Mouse (Mus musculus) lung, embryonic 14.5 days (tissue): ENCODE data around the gene Rbm19. TPM values are rescaled to one million over a fixed set of nuclear protein-coding genes. Genes with fewer than 3 reads are reported as not detected.

Experiments
- ATAC-seq: fragments of 200-750 bp; cut with Nextera tagmentation; 2 replicates; pipeline ENCODE4 v1.8.0; 2017; ENCODE audit warnings: mild to moderate bottlenecking, moderate TSS enrichment, moderate library complexity; ENCODE audit not compliant: insufficient read depth
- DNase-seq: peaks from one replicate; pipeline ENCODE4 v3.0.0-alpha.2; 2015
- H3K27ac ChIP-seq: fragments of 300-500 bp; sonication (generic); 2 replicates; pipeline ENCODE4 v1.5.1; 2014; ENCODE audit warnings: low read depth, mild to moderate bottlenecking, moderate library complexity
- H3K27me3 ChIP-seq: fragments of 300-500 bp; sonication (generic); 2 replicates; pipeline ENCODE4 v1.6.1; 2014; ENCODE audit warnings: low read length, control low read depth; ENCODE audit not compliant: insufficient read depth
- H3K36me3 ChIP-seq: fragments of 300-500 bp; sonication (generic); 2 replicates; pipeline ENCODE4 v1.6.1; 2014; ENCODE audit warnings: control low read depth; ENCODE audit not compliant: insufficient read depth
- H3K4me1 ChIP-seq: fragments of 300-500 bp; sonication (generic); 2 replicates; pipeline ENCODE4 v1.6.1; 2014; ENCODE audit warnings: antibody characterized with exemption, control low read depth; ENCODE audit not compliant: insufficient read depth
- H3K4me2 ChIP-seq: fragments of 300-500 bp; sonication (generic); 2 replicates; pipeline ENCODE4 v1.6.1; 2014; ENCODE audit warnings: mild to moderate bottlenecking
- H3K4me3 ChIP-seq: fragments of 300-500 bp; sonication (generic); 2 replicates; pipeline ENCODE4 v1.5.1; 2014; ENCODE audit warnings: low read depth, low read length
- H3K9ac ChIP-seq: fragments of 300-500 bp; sonication (generic); 2 replicates; pipeline ENCODE4 v1.6.1; 2014
- H3K9me3 ChIP-seq: fragments of 300-500 bp; sonication (generic); 2 replicates; pipeline ENCODE4 v1.6.1; 2016; ENCODE audit warnings: low read depth, low read length, control low read depth
- CTCF ChIP-seq: IDR thresholded peaks from 2 replicates; pipeline ENCODE4 v1.5.1; 2016; ENCODE audit warnings: antibody characterized with exemption, low read depth
- WGBS: fragments of 180-500 bp; shearing (Covaris S2); extraction: QIAGEN DNeasy Blood & Tissue Kit; methylation state at CpG from one replicate; pipeline ENCODE4 v1.1.7; 2014; 5-methylcytosine and 5-hydroxymethylcytosine counted together
- polyA plus RNA-seq: library from polyadenylated mRNA; unstranded; fragments of >200 nt; fragmentation: Nextera tagmentation; extraction: Ambion mirVana; gene quantifications from 2 replicates; pipeline ENCODE4 v1.2.1, GENCODE M21; 2014

The Rbm19 gene
- polyA plus RNA-seq, 1 experiment from 2014 or later = 23.0 TPM

DNA sequence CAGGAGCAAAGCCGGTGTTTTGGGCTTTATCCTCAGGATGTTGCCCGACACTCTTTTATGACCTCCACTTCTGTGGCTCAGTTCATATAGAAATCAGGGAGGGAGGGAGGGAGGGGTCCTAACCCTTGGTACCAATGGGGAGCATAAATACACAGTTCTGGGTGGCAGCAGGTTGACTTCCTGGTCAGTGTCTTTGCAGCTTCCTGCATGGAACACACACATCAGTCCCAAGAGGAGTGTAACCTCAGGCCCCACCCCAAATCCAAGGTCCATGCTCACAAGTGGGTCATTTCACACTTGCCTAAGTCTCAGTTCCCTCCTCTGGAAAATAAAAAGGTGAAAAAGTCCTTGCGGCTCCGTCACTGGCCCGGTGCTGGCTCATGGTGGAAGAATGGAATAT lies 129.1 kb downstream of the Rbm19 start:
- H3K4me3 ChIP-seq = no peak overlapping the region
- no peaks in the 10 kb centered on the region for H3K9me3 ChIP-seq
- no peaks in the 10 kb centered on the region for H3K36me3 ChIP-seq
- no peak overlapping the region for H3K4me2 ChIP-seq
- no peak for TF ChIP-seq CTCF
- no peaks in the 10 kb centered on the region for H3K4me1 ChIP-seq
- H3K9ac ChIP-seq = no peak overlapping the region
- no peak for DNase-seq
- 58% methylated on average over 5 of the region's 5 CpGs for WGBS
- peaks cover 10% of the 10 kb centered on the region; the same call in 1 of the 2 replicates for H3K27me3 ChIP-seq
- no peak overlapping the region for H3K27ac ChIP-seq
- ATAC-seq = no peak
